Mouse (Mus musculus): ENCODE results near the gene Hes6. TPM values are rescaled to one million over a fixed set of nuclear protein-coding genes. Genes with fewer than 3 reads are reported as not detected.

Gene Hes6
- polyA plus RNA-seq, 1 experiment from 2014 or later: 322 TPM

- no peak overlapping the region for H3K9ac ChIP-seq (ENCODE audit: low read length)
- H3K27me3 ChIP-seq (ENCODE audit: control insufficient read depth, insufficient read depth, low read length): no peaks in the 10 kb centered on the region
- H3K36me3 ChIP-seq (ENCODE audit: control insufficient read depth, insufficient read depth, low read length): peaks cover 7% of the 10 kb centered on the region; the same call in 1 of the 2 replicates
- no peaks in the 10 kb centered on the region for H3K4me1 ChIP-seq (ENCODE audit: control insufficient read depth, insufficient read depth, low read length)
- H3K9me3 ChIP-seq (ENCODE audit: control insufficient read depth, low read length): peaks cover 8% of the 10 kb centered on the region; the same call in 1 of the 2 replicates
- H3K27ac ChIP-seq (ENCODE audit: low read depth, low read length): no peak overlapping the region
- ATAC-seq (ENCODE audit: low FRiP score) (no peak), DNase-seq (ENCODE audit: low spot score, missing footprints) (peak; percentile 47)
- H3K4me2 ChIP-seq: no peak overlapping the region
- H3K4me3 ChIP-seq (ENCODE audit: low read depth, low read length): no peak overlapping the region
- WGBS: 89% methylated on average over 8 of the region's 8 CpGs
Observed at GRCm38 (mm10) chr1:91446060-91446459, 32.2 kb upstream of the Hes6 start.

- no peak overlapping the region for H3K9ac ChIP-seq (ENCODE audit: low read length)
- peaks cover 8% of the 10 kb centered on the region; the same call in 1 of the 2 replicates for H3K9me3 ChIP-seq (ENCODE audit: control insufficient read depth, low read length)
- H3K27me3 ChIP-seq (ENCODE audit: control insufficient read depth, insufficient read depth, low read length): no peaks in the 10 kb centered on the region
- no peak overlapping the region for H3K4me2 ChIP-seq
- H3K4me1 ChIP-seq (ENCODE audit: control insufficient read depth, insufficient read depth, low read length): no peaks in the 10 kb centered on the region
- WGBS: 92% methylated on average over 17 of the region's 17 CpGs
- no peak overlapping the region for H3K27ac ChIP-seq (ENCODE audit: low read depth, low read length)
- no peak overlapping the region for H3K4me3 ChIP-seq (ENCODE audit: low read depth, low read length)
- DNase-seq (ENCODE audit: low spot score, missing footprints): peak; percentile 33
- no peak for ATAC-seq (ENCODE audit: low FRiP score)
- peaks cover 7% of the 10 kb centered on the region; the same call in 1 of the 2 replicates for H3K36me3 ChIP-seq (ENCODE audit: control insufficient read depth, insufficient read depth, low read length)
Observed at GRCm38 (mm10) chr1:91444841-91445830, 31.3 kb upstream of the Hes6 start.

DNA sequence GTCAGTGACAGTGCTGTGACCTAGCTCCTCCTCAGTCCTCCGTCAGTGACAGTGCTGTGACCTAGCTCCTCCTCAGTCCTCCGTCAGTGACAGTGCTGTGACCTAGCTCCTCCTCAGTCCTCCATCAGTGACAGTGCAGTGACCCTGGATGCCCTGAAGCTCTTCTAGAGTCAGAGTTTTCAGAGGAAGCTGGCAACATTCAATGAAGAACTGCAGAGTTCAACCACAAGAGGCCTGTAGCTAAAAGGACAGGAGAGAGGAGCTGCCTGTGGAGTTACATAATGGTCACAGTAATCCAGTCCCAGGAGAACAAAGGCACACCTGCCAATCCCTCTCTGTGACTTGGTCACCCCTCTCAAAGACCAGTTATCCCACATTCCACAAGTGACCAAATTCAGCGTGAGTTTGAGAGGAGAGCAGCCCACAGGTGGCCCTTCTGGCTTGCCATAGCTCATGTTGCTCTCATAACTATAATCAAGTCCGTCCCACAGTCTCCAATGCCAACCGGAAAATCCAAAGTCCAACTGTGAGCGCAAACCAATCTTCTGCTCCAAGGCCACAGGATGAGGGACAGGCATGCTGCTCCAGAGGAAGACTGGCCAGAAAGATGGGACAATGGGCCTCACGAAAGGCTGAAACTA is 28.6 kb upstream of the Hes6 start:
- H3K4me2 ChIP-seq: no peak overlapping the region
- no peak overlapping the region for H3K4me3 ChIP-seq (ENCODE audit: low read depth, low read length)
- H3K36me3 ChIP-seq (ENCODE audit: control insufficient read depth, insufficient read depth, low read length): peaks cover 2% of the 10 kb centered on the region; the same call in 1 of the 2 replicates
- H3K27me3 ChIP-seq (ENCODE audit: control insufficient read depth, insufficient read depth, low read length): no peaks in the 10 kb centered on the region
- H3K27ac ChIP-seq (ENCODE audit: low read depth, low read length): no peak overlapping the region
- 71% methylated on average over 6 of the region's 7 CpGs for WGBS
- ATAC-seq (ENCODE audit: low FRiP score): no peak
- DNase-seq (ENCODE audit: low spot score, missing footprints): no peak
- H3K9me3 ChIP-seq (ENCODE audit: control insufficient read depth, low read length): peaks cover 3% of the 10 kb centered on the region; the same call in 1 of the 2 replicates
- H3K9ac ChIP-seq (ENCODE audit: low read length): no peak overlapping the region
- no peaks in the 10 kb centered on the region for H3K4me1 ChIP-seq (ENCODE audit: control insufficient read depth, insufficient read depth, low read length)

DNA sequence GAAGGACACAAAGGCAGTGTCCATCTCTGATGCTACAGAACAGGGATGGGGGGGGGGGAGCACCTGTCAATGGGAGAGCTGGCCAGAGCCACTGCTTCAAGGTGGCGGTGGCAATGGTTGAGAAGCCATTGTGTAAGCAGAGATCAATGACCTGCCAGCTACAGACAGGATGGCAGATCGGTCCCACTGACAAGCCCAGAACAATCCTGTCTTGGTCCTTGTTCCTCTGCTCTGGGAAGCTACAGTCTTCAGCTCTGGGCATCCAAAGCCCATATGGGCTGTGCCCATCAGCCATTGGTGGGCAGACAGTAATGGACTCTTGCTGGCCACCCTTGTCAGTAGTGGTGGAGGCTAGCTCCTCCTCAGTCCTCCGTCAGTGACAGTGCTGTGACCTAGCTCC is 28.0 kb upstream of the Hes6 start:
- Histone ChIP-seq H3K4me2 (no peak overlapping the region), H3K36me3 (ENCODE audit: control insufficient read depth, insufficient read depth, low read length) (no peaks in the 10 kb centered on the region; the same call in 1 of the 2 replicates), H3K4me3 (ENCODE audit: low read depth, low read length) (no peak overlapping the region), H3K4me1 (ENCODE audit: control insufficient read depth, insufficient read depth, low read length) (no peaks in the 10 kb centered on the region), H3K27ac (ENCODE audit: low read depth, low read length) (no peak overlapping the region), H3K27me3 (ENCODE audit: control insufficient read depth, insufficient read depth, low read length) (no peaks in the 10 kb centered on the region), H3K9me3 (ENCODE audit: control insufficient read depth, low read length) (no peaks in the 10 kb centered on the region), H3K9ac (ENCODE audit: low read length) (no peak overlapping the region)
- 95% methylated on average over 3 of the region's 3 CpGs for WGBS
- ATAC-seq (ENCODE audit: low FRiP score): no peak
- DNase-seq (ENCODE audit: low spot score, missing footprints): peak; percentile 79

GRCm38 (mm10) chr1:91439776-91440175 is 25.9 kb upstream of the Hes6 start:
- WGBS: 92% methylated on average over 8 of the region's 8 CpGs
- Histone ChIP-seq H3K4me3 (ENCODE audit: low read depth, low read length) (no peak overlapping the region), H3K27ac (ENCODE audit: low read depth, low read length) (no peak overlapping the region), H3K36me3 (ENCODE audit: control insufficient read depth, insufficient read depth, low read length) (no peaks in the 10 kb centered on the region), H3K27me3 (ENCODE audit: control insufficient read depth, insufficient read depth, low read length) (no peaks in the 10 kb centered on the region), H3K9me3 (ENCODE audit: control insufficient read depth, low read length) (no peaks in the 10 kb centered on the region), H3K4me1 (ENCODE audit: control insufficient read depth, insufficient read depth, low read length) (no peaks in the 10 kb centered on the region), H3K9ac (ENCODE audit: low read length) (no peak overlapping the region), H3K4me2 (no peak overlapping the region)
- DNase-seq (ENCODE audit: low spot score, missing footprints): no peak
- ATAC-seq (ENCODE audit: low FRiP score): no peak

DNA sequence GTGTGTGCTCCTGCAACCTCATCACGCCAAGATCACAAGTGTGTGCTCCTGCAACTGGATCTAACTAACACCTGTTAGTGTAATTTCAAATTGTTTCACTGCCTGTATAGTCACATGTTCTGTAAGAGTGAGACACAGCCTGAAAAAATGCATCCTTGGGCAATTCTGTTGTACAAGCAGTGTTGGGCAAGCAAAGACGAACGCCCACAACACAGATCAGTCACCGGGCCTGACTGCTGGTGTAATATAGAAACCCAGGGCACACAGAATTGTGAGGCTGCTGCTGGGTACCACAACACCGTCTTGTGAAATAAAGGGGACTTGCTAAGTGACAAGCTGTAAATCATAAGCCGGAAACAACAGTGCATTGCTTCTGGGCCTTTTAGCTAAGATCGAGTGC is 23.7 kb upstream of the Hes6 start:
- Histone ChIP-seq H3K9me3 (ENCODE audit: control insufficient read depth, low read length) (no peaks in the 10 kb centered on the region), H3K9ac (ENCODE audit: low read length) (no peak overlapping the region), H3K36me3 (ENCODE audit: control insufficient read depth, insufficient read depth, low read length) (no peaks in the 10 kb centered on the region), H3K4me1 (ENCODE audit: control insufficient read depth, insufficient read depth, low read length) (no peaks in the 10 kb centered on the region), H3K27ac (ENCODE audit: low read depth, low read length) (no peak overlapping the region), H3K4me3 (ENCODE audit: low read depth, low read length) (no peak overlapping the region), H3K27me3 (ENCODE audit: control insufficient read depth, insufficient read depth, low read length) (no peaks in the 10 kb centered on the region), H3K4me2 (no peak overlapping the region)
- WGBS: 89% methylated on average over 7 of the region's 7 CpGs
- no peak for DNase-seq (ENCODE audit: low spot score, missing footprints)
- no peak for ATAC-seq (ENCODE audit: low FRiP score)

DNA sequence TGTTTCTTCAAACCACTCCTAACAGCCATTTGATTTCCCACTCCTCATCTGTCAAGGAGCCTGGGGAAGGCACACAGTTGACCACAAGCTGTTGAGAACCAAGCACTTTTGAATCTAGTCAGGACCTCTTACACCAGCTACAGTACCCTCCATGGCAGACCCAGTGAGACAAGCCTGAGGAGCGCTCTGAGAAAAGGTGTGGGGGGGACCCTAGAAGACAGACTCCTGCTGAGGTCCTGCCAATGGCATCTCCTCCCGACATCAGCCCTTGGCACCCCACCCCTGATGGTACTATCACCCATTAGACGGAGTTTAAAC is 23.2 kb upstream of the Hes6 start:
- H3K4me2 ChIP-seq: no peak overlapping the region
- H3K27ac ChIP-seq (ENCODE audit: low read depth, low read length): no peak overlapping the region
- WGBS: 90% methylated on average over 3 of the region's 3 CpGs
- H3K4me3 ChIP-seq (ENCODE audit: low read depth, low read length): no peak overlapping the region
- no peaks in the 10 kb centered on the region for H3K4me1 ChIP-seq (ENCODE audit: control insufficient read depth, insufficient read depth, low read length)
- no peak for ATAC-seq (ENCODE audit: low FRiP score)
- no peak for DNase-seq (ENCODE audit: low spot score, missing footprints)
- H3K9ac ChIP-seq (ENCODE audit: low read length): no peak overlapping the region
- H3K36me3 ChIP-seq (ENCODE audit: control insufficient read depth, insufficient read depth, low read length): no peaks in the 10 kb centered on the region
- no peaks in the 10 kb centered on the region for H3K27me3 ChIP-seq (ENCODE audit: control insufficient read depth, insufficient read depth, low read length)
- no peaks in the 10 kb centered on the region for H3K9me3 ChIP-seq (ENCODE audit: control insufficient read depth, low read length)

GRCm38 (mm10) chr1:91436380-91437082 is 22.7 kb upstream of the Hes6 start:
- WGBS: 90% methylated on average over 6 of the region's 6 CpGs
- no peak overlapping the region for H3K27ac ChIP-seq (ENCODE audit: low read depth, low read length)

More at GRCm38 (mm10) chr1:91436380-91437082, 22.7 kb upstream of the Hes6 start:
- no peaks in the 10 kb centered on the region for H3K36me3 ChIP-seq (ENCODE audit: control insufficient read depth, insufficient read depth, low read length)
- H3K27me3 ChIP-seq (ENCODE audit: control insufficient read depth, insufficient read depth, low read length): no peaks in the 10 kb centered on the region
- no peaks in the 10 kb centered on the region for H3K4me1 ChIP-seq (ENCODE audit: control insufficient read depth, insufficient read depth, low read length)
- no peak overlapping the region for H3K4me2 ChIP-seq
- H3K9me3 ChIP-seq (ENCODE audit: control insufficient read depth, low read length): no peaks in the 10 kb centered on the region
- peak; percentile 70 for DNase-seq (ENCODE audit: low spot score, missing footprints)
- no peak for ATAC-seq (ENCODE audit: low FRiP score)
- H3K9ac ChIP-seq (ENCODE audit: low read length): no peak overlapping the region
- H3K4me3 ChIP-seq (ENCODE audit: low read depth, low read length): no peak overlapping the region
